Mouse (Mus musculus) lung, postnatal 0 days (tissue): ENCODE data around the gene Sec14l1. TPM values are rescaled to one million over a fixed set of nuclear protein-coding genes. Genes with fewer than 3 reads are reported as not detected.
A peak's percentile ranks its signal among the peaks of the same experiment; 100 is the strongest.

Experiments used
- ATAC-seq: fragments of 200-750 bp; cut with Nextera tagmentation; 2 replicates; pipeline ENCODE4 v1.8.0; 2017; ENCODE audit warnings: moderate library complexity
- DNase-seq: peaks from one replicate; pipeline ENCODE4 v3.0.0-alpha.2; 2016; ENCODE audit warnings: low spot score
- H3K27ac ChIP-seq: fragments of 300-500 bp; sonication (generic); 2 replicates; pipeline ENCODE4 v1.5.1; 2014; ENCODE audit warnings: antibody characterized with exemption, mild to moderate bottlenecking, low read length, mixed read lengths
- H3K27me3 ChIP-seq: fragments of 300-500 bp; sonication (generic); replicated peaks from 2 replicates; pipeline ENCODE4 v1.6.1; 2014; ENCODE audit warnings: low read length, mixed read lengths; ENCODE audit not compliant: insufficient read depth
- H3K36me3 ChIP-seq: fragments of 300-500 bp; sonication (generic); 2 replicates; pipeline ENCODE4 v1.6.1; 2014; ENCODE audit warnings: low read length, mixed read lengths; ENCODE audit not compliant: insufficient read depth
- H3K4me1 ChIP-seq: fragments of 300-500 bp; sonication (generic); 2 replicates; pipeline ENCODE4 v1.6.1; 2014; ENCODE audit warnings: antibody characterized with exemption, low read depth, low read length, mixed read lengths; ENCODE audit not compliant: insufficient read depth
- H3K4me2 ChIP-seq: fragments of 300-500 bp; sonication (generic); replicated peaks from 2 replicates; pipeline ENCODE4 v1.6.1; 2014; ENCODE audit warnings: low read depth, mild to moderate bottlenecking, low read length, moderate library complexity, mixed read lengths
- H3K4me3 ChIP-seq: fragments of 300-500 bp; sonication (generic); 2 replicates; pipeline ENCODE4 v1.5.1; 2014; ENCODE audit warnings: low read depth, low read length
- H3K9ac ChIP-seq: fragments of 300-500 bp; sonication (generic); replicated peaks from 2 replicates; pipeline ENCODE4 v1.6.1; 2014; ENCODE audit warnings: low read depth, mild to moderate bottlenecking
- H3K9me3 ChIP-seq: fragments of 300-500 bp; sonication (generic); 2 replicates; pipeline ENCODE4 v1.6.1; 2016; ENCODE audit warnings: low read length, mixed read lengths
- CTCF ChIP-seq: IDR thresholded peaks from 2 replicates; pipeline ENCODE4 v1.5.1; 2016; ENCODE audit warnings: antibody characterized with exemption, mild to moderate bottlenecking
- EP300 ChIP-seq: IDR thresholded peaks from 2 replicates; pipeline ENCODE4 v1.6.1; 2016; ENCODE audit warnings: antibody characterized with exemption, mild to moderate bottlenecking, control low read depth
- WGBS: fragments of 180-500 bp; shearing (Covaris S2); extraction: QIAGEN DNeasy Blood & Tissue Kit; methylation state at CpG from one replicate; pipeline ENCODE4 v1.1.7; 2014; 5-methylcytosine and 5-hydroxymethylcytosine counted together
- polyA plus RNA-seq: library from polyadenylated mRNA; unstranded; fragments of >200 nt; fragmentation: Nextera tagmentation; extraction: Ambion mirVana; gene quantifications from 2 replicates; pipeline ENCODE4 v1.2.1, GENCODE M21; 2015

The Sec14l1 gene
- polyA plus RNA-seq, 1 experiment from 2014 or later: 62.4 TPM

DNA sequence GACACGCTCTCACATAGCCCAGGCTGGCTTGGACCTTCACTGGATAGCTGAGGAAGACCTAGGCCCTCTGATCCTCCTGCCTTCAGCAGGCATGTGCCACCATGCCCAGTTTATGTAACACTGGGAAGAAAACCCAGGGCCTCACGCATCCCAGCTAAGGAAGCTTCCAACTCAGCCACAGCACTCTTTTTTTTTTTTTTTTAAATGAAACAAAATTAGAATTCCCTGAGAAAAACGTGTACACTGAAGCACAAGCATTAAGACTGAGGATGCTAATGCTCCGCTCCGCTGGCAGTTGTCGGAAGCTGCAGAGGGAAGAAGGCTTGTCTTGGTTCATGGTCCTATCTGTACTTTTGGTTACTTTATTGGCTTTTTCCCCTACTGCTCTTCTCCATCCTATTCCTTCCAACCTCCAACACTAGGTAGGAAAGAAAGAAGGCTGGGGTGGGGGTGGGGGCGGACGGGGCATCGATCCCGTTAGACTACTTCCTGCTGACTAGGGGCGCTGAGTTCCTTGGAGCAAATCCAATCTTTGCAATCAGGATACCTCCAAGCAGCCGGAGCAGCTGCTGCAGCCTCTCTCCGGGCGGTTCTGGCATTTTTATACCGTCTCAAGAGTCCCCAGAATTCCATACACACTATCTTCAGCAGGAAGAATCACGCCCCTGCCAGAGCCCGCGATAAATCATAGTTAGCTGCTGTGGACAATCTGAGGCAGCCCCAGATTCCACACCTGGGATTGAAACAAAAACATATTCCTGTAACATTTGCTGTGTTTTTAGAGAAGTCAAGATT is 59.3 kb downstream of the Sec14l1 start:
- H3K4me1 ChIP-seq: no peaks in the 10 kb centered on the region; the same call in 1 of the 2 replicates
- no peak overlapping the region for H3K27ac ChIP-seq
- H3K9ac ChIP-seq: no peak overlapping the region
- WGBS: 28% methylated on average over 18 of the region's 18 CpGs
- H3K36me3 ChIP-seq: no peaks in the 10 kb centered on the region
- no peak for TF ChIP-seq CTCF
- TF ChIP-seq EP300: no peak
- ATAC-seq (no peak), DNase-seq (no peak)
- peak overlapping the region; percentile 23; the same call in 1 of the 2 replicates for H3K4me3 ChIP-seq
- no peaks in the 10 kb centered on the region for H3K9me3 ChIP-seq
- H3K27me3 ChIP-seq: no peaks in the 10 kb centered on the region
- H3K4me2 ChIP-seq: peak overlapping the region; percentile 45

GRCm38 (mm10) chr11:117174924-117175323 is 60.0 kb downstream of the Sec14l1 start:
- no peaks in the 10 kb centered on the region for H3K36me3 ChIP-seq
- no peak overlapping the region for H3K9ac ChIP-seq
- 0 out of 2 replicates have a peak, but pooled peaks have one; percentile 32 for ATAC-seq
- DNase-seq: peak; percentile 41
- no peak overlapping the region for H3K27ac ChIP-seq
- no peaks in the 10 kb centered on the region for H3K9me3 ChIP-seq
- no peaks in the 10 kb centered on the region for H3K27me3 ChIP-seq
- peak overlapping the region; percentile 45 for H3K4me2 ChIP-seq
- peak overlapping the region; percentile 23; the same call in 1 of the 2 replicates for H3K4me3 ChIP-seq
- H3K4me1 ChIP-seq: no peaks in the 10 kb centered on the region; the same call in 1 of the 2 replicates
- WGBS: 32% methylated on average over 15 of the region's 15 CpGs
- TF ChIP-seq CTCF (no peak), EP300 (no peak)

- Histone ChIP-seq H3K4me3 (no peak overlapping the region), H3K36me3 (no peaks in the 10 kb centered on the region), H3K27ac (no peak overlapping the region), H3K9ac (no peak overlapping the region), H3K4me2 (peak overlapping the region; percentile 45; the same call in 1 of the 2 replicates), H3K27me3 (no peaks in the 10 kb centered on the region), H3K4me1 (no peaks in the 10 kb centered on the region; the same call in 1 of the 2 replicates), H3K9me3 (no peaks in the 10 kb centered on the region)
- TF ChIP-seq CTCF: no peak
- TF ChIP-seq EP300: no peak
- no peak for DNase-seq
- 64% methylated on average over 12 of the region's 12 CpGs for WGBS
- no peak for ATAC-seq
Measured at GRCm38 (mm10) chr11:117175472-117175871, 60.5 kb downstream of the Sec14l1 start.

DNA sequence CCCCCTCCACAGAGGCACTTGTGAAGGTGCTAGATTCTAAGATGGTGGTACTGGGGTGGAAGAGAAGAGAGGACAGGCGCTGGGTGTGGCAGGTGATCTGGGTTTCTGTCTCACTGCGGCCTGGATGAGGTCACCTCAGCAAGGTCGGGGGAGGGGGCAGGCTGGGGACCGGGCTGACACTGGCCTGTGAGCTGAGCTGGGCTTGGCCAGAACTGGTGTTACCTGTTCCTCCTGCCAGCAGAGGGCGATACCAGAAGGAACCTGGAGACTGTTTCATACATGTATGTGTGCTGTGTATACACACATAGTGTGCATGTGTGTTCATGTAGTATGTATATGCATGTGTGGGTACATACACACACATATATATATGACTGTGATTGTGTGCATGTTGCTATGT is 61.3 kb downstream of the Sec14l1 start:
- Histone ChIP-seq H3K4me1 (no peaks in the 10 kb centered on the region; the same call in 1 of the 2 replicates), H3K4me2 (no peak overlapping the region), H3K9ac (no peak overlapping the region), H3K4me3 (no peak overlapping the region), H3K36me3 (no peaks in the 10 kb centered on the region), H3K27ac (no peak overlapping the region), H3K27me3 (no peaks in the 10 kb centered on the region), H3K9me3 (no peaks in the 10 kb centered on the region)
- ATAC-seq (peak; percentile 43), DNase-seq (peak; percentile 59)
- TF ChIP-seq EP300 (no peak), CTCF (peak; percentile 73)
- WGBS: 36% methylated on average over 5 of the region's 5 CpGs

GRCm38 (mm10) chr11:117176900-117177299 is 61.9 kb downstream of the Sec14l1 start:
- H3K9ac ChIP-seq: no peak overlapping the region
- no peaks in the 10 kb centered on the region for H3K9me3 ChIP-seq
- H3K4me1 ChIP-seq: no peaks in the 10 kb centered on the region; the same call in 1 of the 2 replicates
- H3K36me3 ChIP-seq: no peaks in the 10 kb centered on the region
- no peak overlapping the region for H3K27ac ChIP-seq
- 67% methylated on average over 5 of the region's 5 CpGs for WGBS
- no peak for TF ChIP-seq EP300
- TF ChIP-seq CTCF: no peak
- ATAC-seq: 0 out of 2 replicates have a peak, but pooled peaks have one; percentile 8
- DNase-seq: no peak
- H3K27me3 ChIP-seq: no peaks in the 10 kb centered on the region
- no peak overlapping the region for H3K4me3 ChIP-seq
- H3K4me2 ChIP-seq: no peak overlapping the region

DNA sequence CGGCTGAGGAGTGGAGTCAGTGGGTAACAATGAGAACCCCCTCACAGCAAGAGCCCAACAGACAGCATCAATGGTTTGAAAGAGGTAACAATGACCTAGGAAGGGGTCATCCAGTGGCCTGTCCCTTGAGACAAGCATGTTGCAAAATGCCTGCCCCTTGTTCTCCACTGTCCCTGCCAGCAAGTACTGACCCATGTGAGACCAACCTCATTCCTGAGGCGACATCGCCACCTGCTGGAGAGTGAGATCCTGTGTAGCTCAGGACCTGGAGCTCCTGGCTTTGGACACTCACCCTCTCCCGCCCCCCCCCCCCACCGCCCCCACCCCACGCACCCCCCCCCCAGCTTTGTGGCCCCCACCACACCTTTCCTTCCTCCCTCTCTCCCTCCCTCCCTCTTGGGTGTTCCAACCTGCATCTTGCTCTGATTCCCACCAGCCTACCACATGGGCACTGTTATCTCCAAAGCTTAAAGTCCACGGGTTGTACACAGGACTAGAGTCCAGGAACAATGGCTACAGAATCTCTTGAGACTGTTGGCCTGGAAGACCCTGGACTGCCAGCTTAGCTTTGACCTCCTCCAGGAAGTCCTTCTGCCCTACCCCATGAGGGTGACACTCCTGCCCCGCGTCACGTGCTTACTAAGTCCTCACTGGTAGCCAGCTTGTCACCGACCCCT is 62.5 kb downstream of the Sec14l1 start:
- no peak for TF ChIP-seq EP300
- peak; percentile 88 for TF ChIP-seq CTCF
- H3K27ac ChIP-seq: no peak overlapping the region
- H3K4me2 ChIP-seq: no peak overlapping the region
- no peaks in the 10 kb centered on the region for H3K9me3 ChIP-seq
- no peaks in the 10 kb centered on the region; the same call in 1 of the 2 replicates for H3K4me1 ChIP-seq
- no peaks in the 10 kb centered on the region for H3K27me3 ChIP-seq
- ATAC-seq: peak; percentile 85
- H3K4me3 ChIP-seq: no peak overlapping the region
- 42% methylated on average over 10 of the region's 11 CpGs for WGBS
- no peaks in the 10 kb centered on the region for H3K36me3 ChIP-seq
- H3K9ac ChIP-seq: no peak overlapping the region
- DNase-seq: peak; percentile 91
